Mouse (Mus musculus) gastrocnemius, adult 8-10 months (tissue): ENCODE data around the gene Abcc3. TPM values are rescaled to one million over a fixed set of nuclear protein-coding genes. Genes with fewer than 3 reads are reported as not detected.

Source experiments
- total RNA-seq, 4 experiments: library from RNA; stranded (reverse); gene quantifications; 2 replicates each; pipeline ENCODE4 v1.2.4; 2022

The Abcc3 gene
- total RNA-seq, 4 experiments from 2014 or later = 0.17 to 0.65 (median 0.36) TPM

Other genes starting within 250 kb of the Abcc3 start
- gene Tob1, start 181.5 kb downstream of the Abcc3 start, total RNA-seq = 100 to 1,000 TPM; 196 to 240 (median 221) TPM
- 10 to 100 TPM; 12.1 to 16.7 (median 13.5) TPM for gene Wfikkn2, start 147.0 kb downstream of the Abcc3 start, total RNA-seq
- gene Gm21885, start 111.1 kb downstream of the Abcc3 start, total RNA-seq = not detected
- 10 to 100 TPM; 21.7 to 37.7 (median 28.2) TPM for gene Luc7l3, start 71.0 kb downstream of the Abcc3 start, total RNA-seq
- 100 to 1,000 TPM; 219 to 291 (median 246) TPM for gene Ankrd40, start 65.0 kb downstream of the Abcc3 start, total RNA-seq
- gene Cacna1g, start 81.2 kb upstream of the Abcc3 start, total RNA-seq = 1 to 10 TPM in 2 of 4 experiments, under 1 TPM in 2; 0.63 to 1.3 (median 0.86) TPM
- not detected for gene Spata20, start 93.2 kb upstream of the Abcc3 start, total RNA-seq
- under 1 TPM in 1 of 4 experiments, not detected in 3; 0.11 TPM for gene Epn3, start 107.0 kb upstream of the Abcc3 start, total RNA-seq
- not detected for gene Mycbpap, start 128.7 kb upstream of the Abcc3 start, total RNA-seq
- 1 to 10 TPM; 4.0 to 5.1 (median 4.4) TPM for gene Rsad1, start 156.3 kb upstream of the Abcc3 start, total RNA-seq
- 10 to 100 TPM in 2 of 4 experiments, 1 to 10 TPM in 2; 3.0 to 32.8 (median 13.1) TPM for gene Chad, start 172.1 kb upstream of the Abcc3 start, total RNA-seq
- gene Acsf2, start 208.9 kb upstream of the Abcc3 start, total RNA-seq = 1 to 10 TPM; 1.2 to 2.6 (median 1.9) TPM
- gene Lrrc59, start 236.8 kb upstream of the Abcc3 start, total RNA-seq = 10 to 100 TPM; 35.1 to 44.4 (median 36.4) TPM